Mouse (Mus musculus): ENCODE measurements at regions not wholly inside any gene's neighbourhood (a gene's known extent, or its start where the extent isn't known, plus 50 kb on each side); places are given as distances from the start of the nearest gene placed in this dataset.

DNA sequence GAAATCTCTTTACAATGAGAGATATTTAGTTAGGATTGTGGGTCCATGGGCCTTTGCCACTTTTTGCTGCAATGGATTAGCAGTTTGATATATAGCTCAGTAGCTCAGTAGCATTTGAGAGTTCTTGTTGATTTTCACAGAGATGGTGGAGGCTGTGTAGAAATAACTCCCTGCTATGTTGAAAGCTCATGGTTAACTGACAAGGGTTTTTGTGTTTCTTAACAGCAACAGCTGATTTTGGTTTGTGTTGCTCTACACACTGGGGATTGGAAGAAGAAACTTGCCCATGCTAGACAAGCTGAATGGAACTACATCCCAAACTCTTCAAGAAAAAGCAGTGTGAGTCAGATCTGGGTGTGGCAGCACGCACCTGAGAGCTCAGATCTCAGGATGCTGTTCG is 50.6 kb upstream of the Mark1 start:
- H3K4me2 ChIP-seq: no peak overlapping the region
- DNase-seq (ENCODE audit: low spot score, missing footprints) (peak; percentile 33), ATAC-seq (ENCODE audit: low FRiP score) (no peak)
- H3K27me3 ChIP-seq (ENCODE audit: control insufficient read depth, insufficient read depth, low read length): no peaks in the 10 kb centered on the region
- H3K9ac ChIP-seq (ENCODE audit: low read length): no peak overlapping the region
- WGBS: 85% methylated on average over 2 of the region's 2 CpGs
- no peak overlapping the region for H3K4me3 ChIP-seq (ENCODE audit: low read depth, low read length)
- no peaks in the 10 kb centered on the region for H3K9me3 ChIP-seq (ENCODE audit: control insufficient read depth, low read length)
- no peak overlapping the region for H3K27ac ChIP-seq (ENCODE audit: low read depth, low read length)
- no peaks in the 10 kb centered on the region for H3K36me3 ChIP-seq (ENCODE audit: control insufficient read depth, insufficient read depth, low read length)
- H3K4me1 ChIP-seq (ENCODE audit: control insufficient read depth, insufficient read depth, low read length): no peaks in the 10 kb centered on the region

Data from midbrain, embryonic 11.5 days (tissue).